Mouse (Mus musculus): ENCODE data around the gene Fam189b. TPM values are rescaled to one million over a fixed set of nuclear protein-coding genes. Genes with fewer than 3 reads are reported as not detected.
"Not testable (repeated sequence)": the region's sequence is repeated elsewhere in the genome, so short reads cannot be mapped to it uniquely, and the experiment has no call there.

Gene Fam189b
- polyA plus RNA-seq, 1 experiment from 2014 or later = 33.4 TPM

DNA sequence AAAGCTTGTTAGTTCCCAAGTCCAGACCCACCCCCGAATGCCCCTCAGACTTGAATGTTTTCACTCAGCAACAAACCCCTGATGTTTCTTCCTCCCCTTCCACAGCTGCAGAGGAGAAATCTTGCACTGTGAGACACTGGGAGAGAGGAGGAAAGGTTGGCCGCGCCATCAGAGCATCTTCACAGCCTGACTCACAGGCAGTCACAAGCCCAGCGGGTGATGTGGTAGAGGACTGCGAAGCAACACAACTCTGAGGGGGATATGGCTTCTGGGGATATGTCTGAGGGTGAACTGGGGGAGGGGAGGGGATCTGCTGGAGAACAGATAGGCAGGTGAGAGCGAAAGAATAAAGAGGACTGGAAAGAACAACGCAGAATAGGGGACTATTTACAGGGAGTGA, 24.3 kb upstream of the Fam189b start:
- Histone ChIP-seq H3K4me1 (peaks cover 26% of the 10 kb centered on the region), H3K4me3 (peak overlapping the region; percentile 58), H3K4me2 (replicated peaks) (peak overlapping the region; percentile 88), H3K9me3 (replicated peaks) (no peaks in the 10 kb centered on the region), H3K27me3 (peaks cover 17% of the 10 kb centered on the region), H3K27ac (no peak overlapping the region), H3K36me3 (no peaks in the 10 kb centered on the region), H3K9ac (peak overlapping the region; percentile 67)
- ATAC-seq (ENCODE audit: low FRiP score) = no peak
- 15% methylated on average over 7 of the region's 7 CpGs for WGBS

DNA sequence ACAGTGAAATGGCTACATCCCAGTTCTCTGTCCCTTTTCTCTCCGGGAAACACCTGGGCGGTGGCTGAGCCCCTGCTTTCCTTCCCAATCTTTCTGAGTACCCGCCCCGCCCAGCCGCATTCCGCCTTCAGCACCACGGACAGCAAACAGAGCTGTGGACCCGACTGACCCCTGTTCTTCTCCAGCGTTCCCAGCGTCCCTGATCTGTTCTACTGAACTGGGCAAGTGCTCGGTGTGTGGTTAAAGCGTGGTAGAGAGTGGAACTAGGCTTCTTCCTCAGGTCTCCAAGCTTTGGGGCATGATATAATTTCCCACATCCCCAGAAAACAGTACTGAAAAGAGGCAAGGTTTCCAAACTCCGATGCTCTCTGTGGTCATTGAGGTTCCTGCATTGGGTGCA, 23.7 kb upstream of the Fam189b start:
- H3K4me1 ChIP-seq = peaks cover 31% of the 10 kb centered on the region
- H3K27me3 ChIP-seq = peaks cover 17% of the 10 kb centered on the region
- WGBS = 2% methylated on average over 13 of the region's 13 CpGs
- peak overlapping the region; percentile 67 for H3K9ac ChIP-seq
- H3K36me3 ChIP-seq = no peaks in the 10 kb centered on the region
- peak overlapping the region; percentile 88 for H3K4me2 ChIP-seq (replicated peaks)
- H3K27ac ChIP-seq = no peak overlapping the region
- peak overlapping the region; percentile 58 for H3K4me3 ChIP-seq
- H3K9me3 ChIP-seq (replicated peaks) = no peaks in the 10 kb centered on the region
- ATAC-seq (ENCODE audit: low FRiP score) = no peak

DNA sequence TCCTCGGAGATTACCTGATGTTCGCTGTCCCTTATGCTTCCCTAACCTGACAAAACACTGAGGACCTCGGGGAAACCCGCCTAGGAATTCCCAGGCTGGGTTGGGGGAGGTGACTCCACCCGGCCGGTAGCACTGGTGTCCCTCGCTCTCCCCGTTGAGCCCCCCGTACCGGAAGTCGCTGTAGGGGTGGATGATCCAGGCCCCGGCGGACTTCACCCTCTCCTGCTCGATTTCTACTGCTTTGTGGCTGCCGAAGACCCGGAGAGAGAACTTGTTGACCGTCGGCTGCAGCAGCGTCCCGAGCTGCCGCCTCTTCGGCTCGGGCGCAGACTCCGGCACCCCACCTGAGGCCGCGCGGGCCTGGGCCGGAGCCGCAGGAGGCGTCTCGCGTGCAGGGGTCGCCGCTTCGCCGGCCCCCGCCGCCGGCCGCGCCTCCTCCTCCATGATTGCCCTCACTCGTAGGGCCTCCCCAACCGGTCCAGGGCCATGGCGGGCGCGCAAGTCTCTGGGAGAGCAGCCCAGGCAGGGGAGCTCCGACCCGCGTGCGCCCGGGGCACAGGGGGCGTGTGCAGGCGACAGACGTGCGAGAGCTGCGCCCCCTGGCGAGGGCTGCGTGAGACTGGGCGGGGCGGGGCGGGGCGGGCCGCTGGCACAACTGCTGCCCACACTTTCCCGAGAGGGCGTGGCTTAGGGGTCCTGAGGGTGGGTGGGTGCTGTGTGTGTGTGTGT, 23.2 kb upstream of the Fam189b start, which contains the start of gene Hcn3:
Gene Hcn3, minus strand, starts transcription at position 581 of the 729 bp plus-strand sequence.
- WGBS = under 1% methylated on average over 63 of the region's 66 CpGs
- Histone ChIP-seq H3K9me3 (replicated peaks) (no peaks in the 10 kb centered on the region), H3K27ac (peak within 1 kb of the TSS; percentile 52; the same call in 1 of the 2 replicates), H3K4me1 (peaks cover 31% of the 10 kb centered on the region), H3K9ac (peak within 1 kb of the TSS; percentile 67), H3K4me3 (peak within 1 kb of the TSS; percentile 58), H3K36me3 (no peaks in the 10 kb centered on the region), H3K4me2 (replicated peaks) (peak within 1 kb of the TSS; percentile 88), H3K27me3 (peaks cover 17% of the 10 kb centered on the region)
- ATAC-seq (ENCODE audit: low FRiP score) = peak; percentile 82

DNA sequence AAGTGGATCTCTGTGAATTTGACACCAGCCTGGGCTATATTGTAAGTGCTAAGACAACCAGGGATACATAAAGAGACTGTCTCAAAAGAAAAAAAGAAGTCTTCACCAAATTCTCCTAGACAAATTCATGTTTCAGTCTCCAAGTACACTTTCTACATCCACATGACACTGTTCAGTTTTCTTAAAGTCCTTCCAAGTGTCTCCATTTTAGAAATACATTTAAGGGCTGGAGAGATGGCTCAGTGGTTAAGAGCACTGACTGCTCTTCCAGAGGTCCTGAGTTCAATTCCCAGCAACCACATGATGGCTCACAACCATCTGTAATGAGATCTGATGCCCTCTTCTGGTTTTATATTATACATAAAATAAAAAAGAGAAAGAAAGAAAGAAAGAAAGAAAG, 21.7 kb upstream of the Fam189b start:
- not testable (repeated sequence) for ATAC-seq (ENCODE audit: low FRiP score); H3K36me3 ChIP-seq; H3K4me3 ChIP-seq; H3K27ac ChIP-seq; H3K4me2 ChIP-seq (replicated peaks); H3K9me3 ChIP-seq (replicated peaks); H3K9ac ChIP-seq
- Histone ChIP-seq H3K4me1 (peaks cover 41% of the 10 kb centered on the region), H3K27me3 (peaks cover 12% of the 10 kb centered on the region)

DNA sequence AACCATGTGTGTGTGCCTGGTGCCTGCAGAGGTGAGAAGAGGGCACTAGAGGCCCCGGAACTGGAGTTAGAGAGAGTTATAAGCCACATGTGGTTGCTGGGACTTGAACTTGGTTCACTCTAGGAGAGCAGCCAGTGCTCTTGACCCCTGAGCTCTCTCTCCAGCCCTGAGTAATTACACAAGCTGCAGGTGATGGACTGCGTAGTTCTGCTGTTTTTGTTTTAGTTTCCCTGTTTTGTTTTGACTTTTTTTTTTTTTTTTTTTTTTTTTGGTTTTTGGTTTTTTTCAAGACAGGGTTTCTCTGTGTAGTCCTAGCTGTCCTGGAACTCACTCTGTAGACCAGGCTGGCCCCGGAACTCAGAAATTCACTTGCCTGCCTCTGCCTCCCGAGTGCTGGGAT, 21.2 kb upstream of the Fam189b start:
- ATAC-seq (ENCODE audit: low FRiP score) = no peak
- Histone ChIP-seq H3K27ac (no peak overlapping the region), H3K27me3 (peaks cover 12% of the 10 kb centered on the region), H3K4me1 (peaks cover 47% of the 10 kb centered on the region), H3K9ac (no peak overlapping the region), H3K9me3 (replicated peaks) (no peaks in the 10 kb centered on the region), H3K4me2 (replicated peaks) (no peak overlapping the region), H3K4me3 (no peak overlapping the region), H3K36me3 (peaks cover 3% of the 10 kb centered on the region; the same call in 1 of the 2 replicates)
- WGBS = 81% methylated on average over 4 of the region's 4 CpGs

DNA sequence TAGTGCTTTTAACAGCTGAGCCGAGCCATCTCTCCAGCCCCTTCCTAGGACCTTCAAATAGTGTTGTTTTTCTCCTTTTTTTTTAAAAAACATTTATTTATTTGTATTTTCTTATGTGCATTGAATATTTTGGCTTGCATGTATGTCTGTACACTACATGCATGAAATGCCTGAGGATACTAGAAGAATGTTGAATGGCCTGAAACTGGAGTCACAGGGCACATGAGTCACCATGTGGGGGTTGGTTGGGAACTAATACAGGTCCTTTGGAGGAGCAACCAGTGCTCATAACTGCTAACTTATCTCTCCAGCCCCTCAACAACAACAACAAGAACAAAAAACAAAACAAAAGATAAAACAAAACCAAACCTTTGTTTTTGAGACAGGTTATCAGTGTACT, 19.8 kb upstream of the Fam189b start:
- peaks cover 13% of the 10 kb centered on the region for H3K36me3 ChIP-seq
- no peak overlapping the region for H3K27ac ChIP-seq
- no peak overlapping the region for H3K4me2 ChIP-seq (replicated peaks)
- ATAC-seq (ENCODE audit: low FRiP score) = no peak
- peaks cover 12% of the 10 kb centered on the region for H3K27me3 ChIP-seq
- H3K9ac ChIP-seq = no peak overlapping the region
- peaks cover 47% of the 10 kb centered on the region for H3K4me1 ChIP-seq
- H3K9me3 ChIP-seq (replicated peaks) = no peaks in the 10 kb centered on the region
- no peak overlapping the region for H3K4me3 ChIP-seq
- WGBS = 68% methylated on average over 1 of the region's 1 CpGs

DNA sequence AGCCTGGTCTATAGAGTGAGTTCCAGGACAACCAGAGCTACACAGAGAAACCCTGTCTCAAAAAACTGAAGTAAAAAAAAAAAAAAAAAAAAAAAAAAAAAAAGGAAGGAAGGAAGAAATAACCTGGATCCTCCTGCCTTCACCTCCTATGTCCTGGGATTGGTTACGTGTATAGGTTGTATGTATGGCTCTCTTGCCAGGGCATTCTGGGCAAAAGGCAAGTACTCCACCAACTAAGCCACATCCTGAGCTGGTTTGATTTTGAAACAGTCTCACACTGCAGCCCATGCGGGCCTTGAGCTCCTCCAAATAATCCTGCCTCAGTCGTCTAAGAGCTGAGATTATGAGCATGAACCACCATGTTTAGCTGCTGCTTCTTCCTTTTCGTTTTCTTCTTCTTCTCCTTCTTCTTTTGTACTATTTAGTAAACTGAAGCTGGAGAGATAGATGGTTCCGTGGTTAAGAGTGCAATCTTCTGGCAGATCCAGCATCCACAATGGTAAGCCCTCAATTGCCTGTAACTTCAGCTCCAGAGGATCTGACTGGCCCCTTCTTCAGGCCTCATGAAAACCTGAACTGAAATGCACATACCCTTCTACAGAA, 19.2 kb upstream of the Fam189b start:
- H3K9ac ChIP-seq = peak overlapping the region; percentile 98
- peaks cover 41% of the 10 kb centered on the region for H3K4me1 ChIP-seq
- ATAC-seq (ENCODE audit: low FRiP score) = no peak
- H3K27ac ChIP-seq = peak overlapping the region; percentile 96; the same call in 1 of the 2 replicates
- H3K36me3 ChIP-seq = peaks cover 19% of the 10 kb centered on the region
- H3K9me3 ChIP-seq (replicated peaks) = no peaks in the 10 kb centered on the region
- H3K27me3 ChIP-seq = peaks cover 5% of the 10 kb centered on the region
- H3K4me3 ChIP-seq = peak overlapping the region; percentile 92; the same call in 1 of the 2 replicates
- WGBS = 75% methylated on average over 5 of the region's 5 CpGs
- peak overlapping the region; percentile 58 for H3K4me2 ChIP-seq (replicated peaks)

DNA sequence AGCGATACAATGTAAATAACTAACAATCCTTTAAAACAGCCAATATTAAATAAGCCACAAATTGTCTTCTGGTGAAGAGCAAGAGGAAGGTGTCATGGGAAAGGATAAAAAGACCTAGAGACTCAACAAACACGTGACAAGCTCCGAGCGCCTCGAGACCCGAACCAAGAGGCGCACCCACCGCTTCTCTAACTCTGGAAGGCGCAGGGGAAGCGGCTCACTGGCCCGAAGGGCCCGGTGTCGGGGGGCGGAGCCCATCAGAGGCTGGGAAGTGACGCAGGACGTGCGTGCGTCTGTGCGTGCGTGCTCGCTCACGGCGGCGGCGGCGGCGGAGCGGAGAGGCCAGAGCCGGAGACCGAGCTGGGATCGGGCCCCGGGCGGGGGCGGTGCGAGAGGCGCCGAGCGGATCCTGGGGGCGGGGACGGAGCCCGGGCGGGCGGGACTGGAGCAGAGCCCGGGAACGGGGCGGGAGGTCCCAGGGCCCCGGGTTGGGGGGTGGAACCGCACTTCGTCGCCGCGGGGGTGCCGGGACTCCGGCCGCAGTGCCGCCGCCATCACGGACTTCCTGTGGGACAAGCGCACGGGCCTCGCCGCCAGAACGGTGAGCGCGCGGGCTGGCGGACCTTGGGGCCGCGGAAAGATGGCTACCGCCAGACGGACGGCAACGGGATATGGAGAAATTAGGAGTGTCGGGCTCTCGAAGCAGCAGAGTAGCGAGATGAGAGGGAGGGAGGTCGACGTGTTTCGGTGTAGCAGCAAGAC, 18.3 kb upstream of the Fam189b start, which contains the start of gene Clk2:
Gene Clk2, plus strand, starts transcription at position 290 of the 762 bp plus-strand sequence.
- peak within 1 kb of the TSS; percentile 58 for H3K4me2 ChIP-seq (replicated peaks)
- 1% methylated on average over 78 of the region's 79 CpGs for WGBS

DNA sequence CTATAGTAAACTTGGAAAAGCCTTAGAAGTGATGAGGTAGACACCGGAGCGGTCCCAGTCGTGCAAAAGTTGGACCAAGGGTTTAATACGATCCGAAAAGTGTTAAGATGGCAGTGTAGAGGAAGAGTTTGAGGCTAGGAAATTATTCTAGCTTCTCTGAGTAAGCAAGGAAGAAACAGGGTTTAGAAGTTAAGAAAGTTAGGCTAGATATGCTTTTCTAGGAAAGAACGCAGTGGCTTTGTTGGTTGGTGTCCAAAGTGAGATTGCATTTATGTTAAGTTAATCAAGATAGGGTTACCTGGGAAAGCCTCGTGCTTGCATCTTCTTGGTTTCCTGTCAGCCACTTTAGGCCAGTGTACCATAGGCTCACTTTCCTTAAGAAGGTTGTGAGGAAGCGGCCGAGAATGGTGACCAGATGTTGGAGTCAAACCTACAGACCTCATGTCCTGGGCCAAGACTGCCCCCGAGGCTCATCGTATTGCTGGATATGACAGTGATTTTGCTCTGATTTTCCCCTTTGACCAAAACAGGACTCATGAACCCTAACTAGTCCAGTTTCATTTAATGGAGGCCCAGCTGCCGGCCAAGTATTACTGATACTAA, 17.6 kb upstream of the Fam189b start:
- peaks cover 36% of the 10 kb centered on the region for H3K36me3 ChIP-seq
- H3K4me2 ChIP-seq (replicated peaks) = peak overlapping the region; percentile 58
- peak overlapping the region; percentile 98 for H3K9ac ChIP-seq
- peaks cover 26% of the 10 kb centered on the region for H3K4me1 ChIP-seq
- H3K4me3 ChIP-seq = peak overlapping the region; percentile 92
- 30% methylated on average over 12 of the region's 12 CpGs for WGBS
- no peaks in the 10 kb centered on the region for H3K9me3 ChIP-seq (replicated peaks)
- peak overlapping the region; percentile 96 for H3K27ac ChIP-seq
- ATAC-seq (ENCODE audit: low FRiP score) = no peak
- H3K27me3 ChIP-seq = no peaks in the 10 kb centered on the region

More for the DNA sequence above, 18.3 kb upstream of the Fam189b start, which contains the start of gene Clk2:
- H3K27ac ChIP-seq = peak within 1 kb of the TSS; percentile 96
- H3K9me3 ChIP-seq (replicated peaks) = no peaks in the 10 kb centered on the region
- peak within 1 kb of the TSS; percentile 92 for H3K4me3 ChIP-seq
- H3K27me3 ChIP-seq = no peaks in the 10 kb centered on the region
- peaks cover 29% of the 10 kb centered on the region for H3K36me3 ChIP-seq
- peak within 1 kb of the TSS; percentile 98 for H3K9ac ChIP-seq
- H3K4me1 ChIP-seq = peaks cover 31% of the 10 kb centered on the region
- ATAC-seq (ENCODE audit: low FRiP score) = peak; percentile 92

DNA sequence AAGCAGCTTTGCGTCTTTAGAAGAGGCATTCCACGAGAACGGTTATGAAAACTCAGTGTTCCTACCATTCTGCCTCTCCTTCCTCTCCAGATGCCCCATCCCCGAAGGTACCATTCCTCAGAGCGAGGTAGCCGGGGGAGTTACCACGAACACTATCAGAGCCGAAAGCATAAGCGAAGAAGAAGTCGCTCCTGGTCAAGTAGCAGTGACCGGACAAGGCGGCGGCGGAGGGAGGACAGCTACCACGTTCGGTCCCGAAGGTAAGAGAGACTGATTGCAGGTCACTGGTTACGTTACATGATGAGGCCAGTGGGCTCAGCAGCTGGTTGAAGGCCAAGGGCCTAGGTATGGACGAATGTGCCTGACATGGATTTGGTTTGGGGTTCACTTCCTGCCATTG, 16.0 kb upstream of the Fam189b start:
- no peaks in the 10 kb centered on the region for H3K27me3 ChIP-seq
- peaks cover 50% of the 10 kb centered on the region for H3K36me3 ChIP-seq
- no peak for ATAC-seq (ENCODE audit: low FRiP score)
- no peak overlapping the region for H3K4me2 ChIP-seq (replicated peaks)
- no peak overlapping the region for H3K27ac ChIP-seq
- no peak overlapping the region; the same call in 1 of the 2 replicates for H3K9ac ChIP-seq
- H3K4me1 ChIP-seq = peaks cover 25% of the 10 kb centered on the region
- 94% methylated on average over 19 of the region's 19 CpGs for WGBS
- H3K9me3 ChIP-seq (replicated peaks) = no peaks in the 10 kb centered on the region
- H3K4me3 ChIP-seq = no peak overlapping the region

DNA sequence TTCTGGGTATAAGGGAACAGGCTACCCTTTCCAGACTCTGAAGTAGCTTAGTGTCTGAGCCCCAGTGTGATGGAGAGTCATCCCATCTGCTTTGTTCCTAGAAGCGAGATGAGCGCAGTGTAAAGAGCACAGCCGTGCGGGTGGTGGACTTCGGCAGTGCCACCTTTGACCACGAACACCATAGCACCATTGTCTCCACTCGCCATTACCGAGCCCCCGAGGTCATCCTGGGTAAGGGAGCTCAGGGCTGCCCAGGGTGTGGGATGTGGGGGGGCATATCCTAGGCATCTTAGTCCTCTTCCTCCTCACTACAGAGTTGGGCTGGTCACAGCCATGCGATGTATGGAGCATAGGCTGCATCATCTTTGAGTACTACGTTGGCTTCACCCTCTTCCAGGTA, 8.1 kb upstream of the Fam189b start:
- WGBS = 90% methylated on average over 11 of the region's 11 CpGs
- Histone ChIP-seq H3K9ac (no peak overlapping the region), H3K27ac (no peak overlapping the region), H3K27me3 (no peaks in the 10 kb centered on the region), H3K4me3 (no peak overlapping the region), H3K4me2 (replicated peaks) (no peak overlapping the region), H3K9me3 (replicated peaks) (no peaks in the 10 kb centered on the region), H3K36me3 (peaks cover 78% of the 10 kb centered on the region), H3K4me1 (peaks cover 14% of the 10 kb centered on the region)
- ATAC-seq (ENCODE audit: low FRiP score) = no peak

DNA sequence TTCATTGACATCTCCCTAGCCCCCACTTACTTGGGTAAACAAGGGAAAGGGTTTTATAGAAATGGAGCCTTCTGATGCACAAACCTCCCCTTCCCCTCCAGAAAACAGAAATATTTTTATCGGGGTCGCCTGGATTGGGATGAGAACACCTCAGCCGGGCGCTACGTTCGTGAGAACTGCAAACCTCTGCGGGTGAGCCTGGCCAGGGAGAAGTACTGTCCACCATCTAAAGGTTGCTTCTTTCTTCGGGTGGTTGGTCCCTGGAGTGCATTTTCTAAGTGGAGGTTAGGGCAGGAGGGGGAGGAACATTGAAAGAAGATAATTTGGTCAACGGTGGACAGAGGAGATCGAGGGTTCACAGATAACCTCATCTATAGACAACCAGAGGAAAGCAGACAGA, 7.4 kb upstream of the Fam189b start:
- H3K36me3 ChIP-seq = peaks cover 78% of the 10 kb centered on the region

More for the DNA sequence above, 7.4 kb upstream of the Fam189b start:
- Histone ChIP-seq H3K9ac (no peak overlapping the region), H3K27me3 (no peaks in the 10 kb centered on the region), H3K9me3 (replicated peaks) (no peaks in the 10 kb centered on the region), H3K4me3 (no peak overlapping the region), H3K4me2 (replicated peaks) (no peak overlapping the region), H3K27ac (no peak overlapping the region), H3K4me1 (peaks cover 14% of the 10 kb centered on the region)
- WGBS = 91% methylated on average over 10 of the region's 10 CpGs
- no peak for ATAC-seq (ENCODE audit: low FRiP score)
